Mouse (Mus musculus) kidney, postnatal 25 days (tissue): ENCODE data around the gene Olfr417.
"Not testable (repeated sequence)": the region's sequence is repeated elsewhere in the genome, so short reads cannot be mapped to it uniquely, and the experiment has no call there.

Source experiments
- DNase-seq, 2 experiments: peaks; one replicate each; pipeline ENCODE4 v3.0.0; 2021; ENCODE audit warnings: mixed read lengths in 2 of 2

The Olfr417 gene

DNA sequence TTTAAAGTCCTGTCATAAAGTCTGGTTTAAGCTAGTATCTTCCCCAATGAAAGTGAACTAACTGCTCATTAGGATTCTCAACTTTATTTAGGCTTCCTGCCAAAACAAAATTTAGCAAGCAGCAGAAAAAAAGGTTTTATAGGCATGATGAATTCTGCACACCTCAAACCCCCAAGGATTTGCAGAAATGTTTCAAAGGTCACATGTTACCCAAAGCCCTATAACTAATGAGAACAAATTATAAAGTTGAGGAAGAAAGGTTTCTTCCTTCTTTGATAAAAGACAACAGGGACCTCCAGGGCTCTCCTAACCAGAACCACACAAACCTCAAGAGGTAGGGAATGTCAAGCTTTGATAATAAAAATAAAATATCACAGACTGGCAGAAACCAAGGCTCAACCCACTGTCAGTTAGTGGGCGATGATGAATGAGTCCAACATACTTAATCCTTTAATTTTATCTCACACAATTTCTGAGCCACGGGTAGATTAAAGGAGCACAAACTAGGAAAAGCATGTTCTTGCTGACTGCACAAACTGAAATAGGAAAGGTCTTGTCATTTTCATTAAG lies at the start of gene Olfr417:
Olfr417 (plus strand) TSS at position 241 of the 570 bp plus-strand sequence.
- no peak for DNase-seq

DNA sequence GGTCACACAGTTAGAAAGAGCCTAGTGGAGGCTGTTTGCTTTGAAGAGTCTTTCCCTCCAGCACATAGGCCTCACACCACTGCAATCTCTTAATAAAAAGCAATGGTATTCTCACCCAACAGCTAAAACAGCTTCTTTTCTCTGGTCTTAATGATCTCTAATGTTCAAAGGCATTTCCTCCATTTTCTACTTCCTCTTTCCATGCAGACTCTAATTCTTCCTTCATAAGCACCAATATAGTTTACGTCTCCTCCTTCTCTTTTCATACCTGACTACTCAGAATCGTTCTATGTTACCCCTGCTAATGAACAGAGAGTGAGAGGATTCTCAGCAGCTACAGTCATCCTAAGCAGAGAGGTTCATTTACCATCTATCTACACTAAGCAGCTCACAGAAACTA lies 47.6 kb upstream of the Olfr417 start:
- DNase-seq, result no peak

GRCm38 (mm10) chr1:174330218-174330617 lies 34.7 kb upstream of the Olfr417 start, which contains the start of gene Mptx1:
Mptx1 (plus strand) TSS chr1:174330518.
- no peak for DNase-seq

GRCm38 (mm10) chr1:174353636-174354035 lies 11.3 kb upstream of the Olfr417 start:
- DNase-seq, result not testable (repeated sequence)

DNA sequence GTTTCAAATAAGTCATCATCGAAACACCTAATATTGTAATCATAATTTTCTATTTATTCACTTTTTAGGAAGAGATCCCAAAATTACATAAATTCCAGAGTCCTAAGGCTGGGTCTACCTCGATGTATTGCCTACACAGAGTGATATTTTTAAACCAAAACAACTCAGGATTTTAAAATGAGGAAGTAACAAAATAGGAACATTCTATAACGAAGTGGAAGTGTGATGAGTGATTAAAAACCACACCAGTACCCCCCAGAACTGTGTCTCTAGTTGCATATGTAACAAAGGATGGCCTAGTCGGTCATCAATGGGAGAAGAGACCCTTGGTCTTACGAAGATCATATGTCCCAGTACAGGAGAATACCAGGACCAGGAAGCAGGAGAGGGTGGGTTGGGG lies 10.3 kb upstream of the Olfr417 start:
- DNase-seq, result no peak

DNA sequence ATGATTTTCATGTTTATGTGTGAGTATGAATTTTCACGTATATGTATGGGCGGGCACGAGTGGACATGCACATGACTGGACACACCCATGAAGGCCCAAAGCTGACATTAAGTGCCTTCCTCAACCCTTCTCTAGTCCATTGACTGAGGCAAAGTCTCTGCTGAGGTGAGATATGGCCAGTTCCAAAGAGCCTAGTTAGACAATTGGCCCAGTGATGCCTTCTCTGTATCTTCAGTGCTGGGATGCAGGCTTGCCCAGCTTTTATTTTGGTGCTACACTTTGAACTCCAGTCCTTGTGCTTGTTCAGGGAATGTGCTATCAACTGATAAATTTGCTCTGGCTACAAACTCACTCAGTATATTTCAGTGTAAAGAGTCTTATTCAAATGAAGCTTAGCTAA lies 8.9 kb downstream of the Olfr417 start:
- no peak for DNase-seq

DNA sequence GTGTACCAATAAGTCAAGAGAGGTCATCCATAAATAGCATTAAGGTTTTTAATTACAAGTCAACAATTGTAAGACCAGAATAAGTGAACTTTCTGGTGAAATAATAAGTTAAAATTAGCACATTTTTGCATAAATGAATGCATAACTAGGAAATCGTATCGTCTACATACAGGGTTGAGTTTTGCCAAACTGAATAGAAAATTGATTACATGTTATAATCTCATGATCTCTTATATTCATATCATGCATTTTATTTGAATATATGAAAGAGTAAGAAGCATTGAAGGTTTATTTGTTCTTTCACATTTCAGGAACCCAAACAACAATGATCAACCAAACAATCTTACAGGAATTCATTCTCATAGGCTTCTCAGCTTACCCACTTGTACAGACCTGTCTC lies 25.8 kb downstream of the Olfr417 start, which contains the start of gene Olfr248:
Olfr248 (plus strand) TSS at position 301 of the 400 bp plus-strand sequence.
- no peak for DNase-seq

- DNase-seq, result no peak
Observed at GRCm38 (mm10) chr1:174422959-174423358, 58.0 kb downstream of the Olfr417 start.

- no peak for DNase-seq
Observed at GRCm38 (mm10) chr1:174423764-174424163, 58.8 kb downstream of the Olfr417 start, which contains the start of gene Olfr414. Olfr414 (plus strand) TSS chr1:174424064.
